Mouse (Mus musculus) stomach, embryonic 16.5 days (tissue): Measurements from ENCODE around the gene Zc3hav1l. TPM values are rescaled to one million over a fixed set of nuclear protein-coding genes. Genes with fewer than 3 reads are reported as not detected.

Source experiments
- ATAC-seq: fragments of 200-750 bp; cut with Nextera tagmentation; 2 replicates; pipeline ENCODE4 v1.8.0; 2017; ENCODE audit warnings: moderate number of reproducible peaks, moderate TSS enrichment; ENCODE audit not compliant: insufficient read depth, low FRiP score
- H3K27ac ChIP-seq: fragments of 300-500 bp; sonication (generic); 2 replicates; pipeline ENCODE4 v1.5.1; 2014; ENCODE audit warnings: low read length
- H3K27me3 ChIP-seq: fragments of 300-500 bp; sonication (generic); 2 replicates; pipeline ENCODE4 v1.6.1; 2014; ENCODE audit warnings: low read length, control low read depth, mixed read lengths; ENCODE audit not compliant: control insufficient read depth, insufficient read depth
- H3K36me3 ChIP-seq: fragments of 300-500 bp; sonication (generic); 2 replicates; pipeline ENCODE4 v1.6.1; 2014; ENCODE audit warnings: low read length; ENCODE audit not compliant: control insufficient read depth, insufficient read depth
- H3K4me1 ChIP-seq: fragments of 300-500 bp; sonication (generic); 2 replicates; pipeline ENCODE4 v1.6.1; 2014; ENCODE audit warnings: low read length, control low read depth, mixed read lengths; ENCODE audit not compliant: control insufficient read depth, insufficient read depth
- H3K4me2 ChIP-seq: fragments of 300-500 bp; sonication (generic); 2 replicates; pipeline ENCODE4 v1.6.1; 2014; ENCODE audit warnings: low read depth, low read length, mixed read lengths
- H3K4me3 ChIP-seq: fragments of 300-500 bp; sonication (generic); replicated peaks from 2 replicates; pipeline ENCODE4 v1.5.1; 2014; ENCODE audit warnings: mild to moderate bottlenecking, low read length
- H3K9ac ChIP-seq: fragments of 300-500 bp; sonication (generic); 2 replicates; pipeline ENCODE4 v1.6.1; 2014; ENCODE audit warnings: low read length
- H3K9me3 ChIP-seq: fragments of 300-500 bp; sonication (generic); replicated peaks from 2 replicates; pipeline ENCODE4 v1.6.1; 2016; ENCODE audit warnings: low read length, control low read depth; ENCODE audit not compliant: control insufficient read depth
- WGBS: fragments of 180-500 bp; shearing (Covaris S2); extraction: QIAGEN DNeasy Blood & Tissue Kit; methylation state at CpG from one replicate; pipeline ENCODE4 v1.1.7; 2014; 5-methylcytosine and 5-hydroxymethylcytosine counted together
- polyA plus RNA-seq: library from polyadenylated mRNA; unstranded; fragments of >200 nt; fragmentation: Nextera tagmentation; extraction: Ambion mirVana; gene quantifications from 2 replicates; pipeline ENCODE4 v1.2.1, GENCODE M21; 2015

Zc3hav1l gene
- polyA plus RNA-seq, 1 experiment from 2014 or later, result 6.9 TPM

DNA sequence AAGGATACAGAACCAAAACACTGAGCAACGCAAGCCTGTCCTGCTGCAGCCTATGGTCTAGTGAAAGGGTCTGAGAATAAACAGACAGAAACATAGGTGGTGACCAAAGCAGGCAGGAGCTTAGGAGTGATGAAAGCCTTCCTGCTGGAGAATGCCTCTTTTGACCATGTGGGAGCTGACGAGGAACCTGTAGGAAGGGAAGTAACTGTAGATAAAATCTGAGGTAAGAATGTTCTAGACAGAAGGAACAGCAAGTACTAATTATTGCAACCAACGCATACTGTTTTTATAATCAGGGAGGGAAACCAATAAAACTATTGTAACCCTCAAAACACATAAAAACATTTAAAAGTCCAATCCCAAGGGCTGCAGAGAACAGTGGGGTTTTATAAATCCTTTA, 54.9 kb downstream of the Zc3hav1l start:
- peaks cover 8% of the 10 kb centered on the region; the same call in 1 of the 2 replicates for H3K4me1 ChIP-seq
- ATAC-seq, result no peak
- H3K27me3 ChIP-seq, result no peaks in the 10 kb centered on the region
- no peak overlapping the region for H3K27ac ChIP-seq
- H3K4me3 ChIP-seq, result no peak overlapping the region
- no peak overlapping the region for H3K4me2 ChIP-seq
- H3K36me3 ChIP-seq, result no peaks in the 10 kb centered on the region
- WGBS, result 65% methylated on average over 3 of the region's 3 CpGs
- H3K9me3 ChIP-seq, result no peaks in the 10 kb centered on the region
- H3K9ac ChIP-seq, result no peak overlapping the region

DNA sequence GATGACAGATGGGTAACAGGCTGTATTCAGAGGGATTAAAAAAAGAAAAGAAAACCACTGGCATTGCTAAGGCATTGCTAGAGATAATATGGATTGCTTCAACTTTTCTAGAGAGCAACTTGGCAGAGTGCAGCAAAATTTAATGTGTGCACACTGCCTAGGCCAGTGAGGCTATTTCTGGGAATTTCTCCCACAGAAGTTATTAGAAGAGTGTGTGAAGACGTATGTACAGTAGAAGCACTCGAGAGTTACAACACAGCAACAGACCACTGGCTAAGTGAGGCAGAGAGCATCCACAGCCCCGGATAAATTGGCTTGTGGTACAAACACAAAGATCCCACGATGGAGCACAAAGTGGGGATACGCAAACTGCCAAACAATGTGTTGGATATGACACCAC, 56.2 kb downstream of the Zc3hav1l start:
- ATAC-seq, result no peak
- H3K9ac ChIP-seq, result no peak overlapping the region
- 67% methylated on average over 5 of the region's 5 CpGs for WGBS
- H3K27me3 ChIP-seq, result no peaks in the 10 kb centered on the region
- peaks cover 8% of the 10 kb centered on the region; the same call in 1 of the 2 replicates for H3K4me1 ChIP-seq
- H3K9me3 ChIP-seq, result no peaks in the 10 kb centered on the region
- H3K27ac ChIP-seq, result no peak overlapping the region
- H3K4me3 ChIP-seq, result no peak overlapping the region
- no peak overlapping the region for H3K4me2 ChIP-seq
- H3K36me3 ChIP-seq, result no peaks in the 10 kb centered on the region

DNA sequence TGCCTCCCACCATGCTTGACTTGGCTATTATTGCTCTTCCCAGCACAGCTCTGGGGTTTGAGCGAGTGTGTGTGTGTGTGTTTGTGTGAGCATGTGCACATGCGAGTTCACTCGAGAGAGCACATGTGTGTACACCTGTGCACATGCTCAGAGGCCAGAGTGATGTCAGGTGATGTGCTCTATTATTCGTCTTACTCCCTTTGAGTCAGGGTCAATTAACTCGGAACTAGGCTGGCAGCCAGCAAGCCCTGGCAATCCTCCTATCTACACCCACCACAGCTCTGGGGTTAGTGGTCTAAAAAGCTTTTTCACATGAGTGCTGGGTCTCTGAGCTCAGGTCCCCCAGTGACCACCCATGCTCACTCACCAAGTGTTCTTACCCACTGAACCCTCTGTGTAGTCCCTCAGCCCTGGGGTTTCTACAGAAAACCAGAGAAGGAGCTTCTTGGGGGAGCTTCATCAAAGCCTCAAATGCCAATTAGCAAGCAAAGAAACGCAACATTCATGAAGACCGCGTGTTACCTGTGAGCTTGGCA, 56.7 kb downstream of the Zc3hav1l start:
- WGBS, result 75% methylated on average over 8 of the region's 8 CpGs
- no peak overlapping the region for H3K4me2 ChIP-seq
- H3K27ac ChIP-seq, result no peak overlapping the region
- no peaks in the 10 kb centered on the region for H3K27me3 ChIP-seq
- H3K36me3 ChIP-seq, result no peaks in the 10 kb centered on the region
- H3K9ac ChIP-seq, result no peak overlapping the region
- H3K4me1 ChIP-seq, result peaks cover 8% of the 10 kb centered on the region; the same call in 1 of the 2 replicates
- ATAC-seq, result no peak
- no peaks in the 10 kb centered on the region for H3K9me3 ChIP-seq
- H3K4me3 ChIP-seq, result no peak overlapping the region

DNA sequence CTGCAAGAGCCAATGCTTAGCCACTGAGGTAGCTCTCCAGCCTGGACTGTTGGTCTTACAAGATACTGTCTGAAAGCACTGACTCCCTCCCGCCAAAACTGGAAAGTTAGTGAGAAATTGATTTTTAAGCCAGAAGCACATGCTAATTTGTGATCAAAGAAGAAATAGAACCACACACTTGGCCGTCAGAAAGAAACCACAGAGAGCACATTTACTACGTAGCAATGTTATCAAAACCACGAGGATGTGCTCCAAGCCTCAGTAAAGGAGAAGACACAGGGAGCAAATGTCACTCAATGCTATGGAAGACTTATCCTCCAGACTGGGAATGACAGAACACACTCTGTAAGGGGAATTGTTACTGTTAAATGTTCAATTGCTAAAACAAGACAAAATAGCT, 57.6 kb downstream of the Zc3hav1l start:
- Histone ChIP-seq H3K4me2 (no peak overlapping the region), H3K4me3 (no peak overlapping the region), H3K27ac (no peak overlapping the region), H3K9ac (no peak overlapping the region), H3K9me3 (no peaks in the 10 kb centered on the region), H3K27me3 (no peaks in the 10 kb centered on the region), H3K36me3 (no peaks in the 10 kb centered on the region), H3K4me1 (peaks cover 8% of the 10 kb centered on the region; the same call in 1 of the 2 replicates)
- ATAC-seq, result no peak
- 89% methylated on average over 4 of the region's 4 CpGs for WGBS

DNA sequence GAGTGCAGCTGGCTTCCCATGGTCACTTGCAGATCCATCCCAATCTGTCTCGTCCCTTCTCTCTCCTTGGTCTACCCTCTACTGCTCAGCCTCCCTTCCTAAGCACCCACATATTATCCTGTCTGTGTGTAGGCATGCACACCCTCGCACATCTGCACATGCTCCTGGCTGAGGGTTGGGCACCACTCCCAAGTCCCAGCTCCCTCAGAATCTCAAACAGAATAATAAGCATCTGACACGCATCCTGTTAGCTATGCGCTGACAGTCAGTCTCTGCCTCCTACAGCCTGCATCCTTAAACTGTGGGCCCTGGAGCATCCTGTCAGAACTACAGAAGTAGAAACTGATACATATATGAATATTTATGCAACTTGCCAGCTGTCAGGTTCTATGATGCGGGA, 58.4 kb downstream of the Zc3hav1l start:
- Histone ChIP-seq H3K4me2 (no peak overlapping the region), H3K27me3 (no peaks in the 10 kb centered on the region), H3K4me3 (no peak overlapping the region), H3K36me3 (no peaks in the 10 kb centered on the region), H3K27ac (no peak overlapping the region), H3K9me3 (no peaks in the 10 kb centered on the region), H3K4me1 (peaks cover 8% of the 10 kb centered on the region; the same call in 1 of the 2 replicates), H3K9ac (no peak overlapping the region)
- ATAC-seq, result no peak
- 73% methylated on average over 5 of the region's 5 CpGs for WGBS

DNA sequence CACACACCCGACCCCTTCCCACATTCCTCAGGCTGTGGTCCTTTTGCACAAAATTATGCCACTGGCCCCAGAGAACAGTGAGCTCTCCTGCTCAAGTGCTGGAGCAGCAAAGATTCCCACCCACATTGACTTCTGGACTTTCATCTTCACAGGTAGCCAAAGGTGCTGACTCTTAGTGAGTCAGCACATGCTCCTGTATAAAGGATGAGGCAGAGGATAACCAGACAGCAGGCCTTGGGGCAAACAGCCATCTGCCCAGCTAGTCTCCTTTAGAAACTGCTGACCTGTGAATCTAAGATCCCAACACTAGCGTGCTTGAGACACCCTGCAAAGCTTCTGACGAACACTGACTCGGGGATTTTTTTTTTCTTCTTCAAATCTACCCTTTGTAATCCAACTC, 60.7 kb downstream of the Zc3hav1l start:
- ATAC-seq, result no peak
- Histone ChIP-seq H3K9ac (no peak overlapping the region), H3K36me3 (no peaks in the 10 kb centered on the region), H3K27ac (no peak overlapping the region), H3K4me1 (peaks cover 6% of the 10 kb centered on the region; the same call in 1 of the 2 replicates), H3K4me3 (no peak overlapping the region), H3K27me3 (no peaks in the 10 kb centered on the region), H3K4me2 (no peak overlapping the region), H3K9me3 (no peaks in the 10 kb centered on the region)
- WGBS, result 61% methylated on average over 4 of the region's 4 CpGs

Other genes with a start within 250 kb of the Zc3hav1l start
- gene Tmem213, start 190.0 kb downstream of the Zc3hav1l start, polyA plus RNA-seq, result 2.6 and 2.9 TPM in 2 replicates
- 9.3 and 17.7 TPM in 2 replicates for gene Atp6v0a4, start 174.7 kb downstream of the Zc3hav1l start, polyA plus RNA-seq
- gene D630045J12Rik, start 45.2 kb downstream of the Zc3hav1l start, polyA plus RNA-seq, result 2.3 and 2.4 TPM in 2 replicates
- gene Zc3hav1, start 55.3 kb upstream of the Zc3hav1l start, polyA plus RNA-seq, result 10.0 and 12.3 TPM in 2 replicates
- gene Ttc26, start 82.2 kb upstream of the Zc3hav1l start, polyA plus RNA-seq, result 4.6 and 5.6 TPM in 2 replicates
- gene Ubn2, start 134.7 kb upstream of the Zc3hav1l start, polyA plus RNA-seq, result 8.5 and 13.0 TPM in 2 replicates
- gene Fmc1, start 234.2 kb upstream of the Zc3hav1l start, polyA plus RNA-seq, result 138 and 140 TPM in 2 replicates